Mouse (Mus musculus) erythroid progenitor cell, adult 5-6 weeks (primary cell): ENCODE results near the gene Cdk20. TPM values are rescaled to one million over a fixed set of nuclear protein-coding genes. Genes with fewer than 3 reads are reported as not detected.
A peak's percentile ranks its signal among the peaks of the same experiment; 100 is the strongest.

Source experiments
- ATAC-seq: replicated peaks from 2 replicates; pipeline ENCODE4 v1.8.0; 2016; ENCODE audit warnings: moderate number of reproducible peaks, mild to moderate bottlenecking, moderate TSS enrichment, inconsistent platforms; ENCODE audit not compliant: poor library complexity, low FRiP score, severe bottlenecking
- total RNA-seq, 2 experiments: library from RNA; stranded (forward) in 1 of 2; stranded (reverse) in 1 of 2; fragments of 150-400 nt in 1 of 2; fragments of 186-747, 209-891 nt in 1 of 2; gene quantifications; 2 replicates each; pipeline versions ENCODE4 v1.2.3 to v1.2.4; 2015 to 2017; ENCODE audit warnings: low replicate concordance in 2 of 2

The Cdk20 gene
- total RNA-seq (2015; ENCODE audit: low replicate concordance) (2.1 and 7.2 TPM in 2 replicates), total RNA-seq (2017; ENCODE audit: low replicate concordance) (1.2 and 6.4 TPM in 2 replicates)

- ATAC-seq = peak; percentile 94
Measured at GRCm38 (mm10) chr13:64432017-64432995, at the start of gene Cdk20. Gene Cdk20 (plus strand): TSS chr13:64432314.

- ATAC-seq = no peak
Measured at GRCm38 (mm10) chr13:64384937-64385336, 47.2 kb upstream of the Cdk20 start.

GRCm38 (mm10) chr13:64386048-64386447 is 46.1 kb upstream of the Cdk20 start:
- no peak for ATAC-seq

- no peak for ATAC-seq
Measured at GRCm38 (mm10) chr13:64388415-64388814, 43.7 kb upstream of the Cdk20 start.

GRCm38 (mm10) chr13:64396979-64397378 is 35.1 kb upstream of the Cdk20 start:
- ATAC-seq = no peak

- no peak for ATAC-seq
Measured at GRCm38 (mm10) chr13:64398065-64398464, 34.0 kb upstream of the Cdk20 start.

GRCm38 (mm10) chr13:64399906-64400305 is 32.2 kb upstream of the Cdk20 start:
- ATAC-seq = no peak

- ATAC-seq = no peak
Measured at GRCm38 (mm10) chr13:64400801-64401361, 31.2 kb upstream of the Cdk20 start.

- 0 out of 2 replicates have a peak, but pooled peaks have one; percentile 41 for ATAC-seq
Measured at GRCm38 (mm10) chr13:64402006-64402405, 30.1 kb upstream of the Cdk20 start.

- ATAC-seq = peak; percentile 35; the same call in 1 of the 2 replicates
Measured at GRCm38 (mm10) chr13:64402504-64402949, 29.6 kb upstream of the Cdk20 start.

- ATAC-seq = peak; percentile 16; the same call in 1 of the 2 replicates
Measured at GRCm38 (mm10) chr13:64402951-64403460, 29.1 kb upstream of the Cdk20 start.

- no peak for ATAC-seq
Measured at GRCm38 (mm10) chr13:64403519-64403918, 28.6 kb upstream of the Cdk20 start.

- no peak for ATAC-seq
Measured at GRCm38 (mm10) chr13:64405550-64405949, 26.6 kb upstream of the Cdk20 start.

- no peak for ATAC-seq
Measured at GRCm38 (mm10) chr13:64407992-64408391, 24.1 kb upstream of the Cdk20 start.

- peak; percentile 63 for ATAC-seq
Measured at GRCm38 (mm10) chr13:64410604-64411003, 21.5 kb upstream of the Cdk20 start.

GRCm38 (mm10) chr13:64411282-64411681 is 20.8 kb upstream of the Cdk20 start:
- ATAC-seq = peak; percentile 54

GRCm38 (mm10) chr13:64412752-64413257 is 19.3 kb upstream of the Cdk20 start:
- peak; percentile 21; the same call in 1 of the 2 replicates for ATAC-seq

- ATAC-seq = no peak
Measured at GRCm38 (mm10) chr13:64415659-64416058, 16.5 kb upstream of the Cdk20 start.

GRCm38 (mm10) chr13:64416955-64417601 is 15.0 kb upstream of the Cdk20 start:
- no peak for ATAC-seq

GRCm38 (mm10) chr13:64420847-64421246 is 11.3 kb upstream of the Cdk20 start:
- no peak for ATAC-seq
